Mouse (Mus musculus): ENCODE results near the gene Krcc1.

GRCm38 (mm10) chr6:71254456-71254855 is 17.0 kb upstream of the Krcc1 start:
- no peak for TF ChIP-seq CTCF (IDR thresholded peaks at IDR 0.05; ENCODE audit: extremely low read depth, insufficient read length, insufficient replicate concordance, low read depth, low read length)
- no peak for TF ChIP-seq POLR2A (IDR thresholded peaks at IDR 0.05; ENCODE audit: low read depth, low read length)

Data from small intestine, adult 2 months (tissue).